Mouse (Mus musculus) forebrain, embryonic 10.5 days (tissue): ENCODE data around the gene Fut11. TPM values are rescaled to one million over a fixed set of nuclear protein-coding genes. Genes with fewer than 3 reads are reported as not detected.

ENCODE experiments used
- DNase-seq: peaks from one replicate; pipeline ENCODE4 v3.0.0-alpha.2; 2017; ENCODE audit warnings: low spot score; ENCODE audit errors: extremely low spot score
- H3K27ac ChIP-seq: fragments of 300-500 bp; sonication (generic); 2 replicates; pipeline ENCODE4 v1.5.1; 2016; ENCODE audit warnings: mild to moderate bottlenecking
- H3K27me3 ChIP-seq: fragments of 300-500 bp; sonication (generic); 2 replicates; pipeline ENCODE4 v1.6.1; 2016; ENCODE audit warnings: mild to moderate bottlenecking; ENCODE audit not compliant: poor library complexity, severe bottlenecking
- H3K36me3 ChIP-seq: fragments of 300-500 bp; sonication (generic); replicated peaks from 2 replicates; pipeline ENCODE4 v1.6.1; 2016; ENCODE audit warnings: mild to moderate bottlenecking, moderate library complexity
- H3K4me1 ChIP-seq: fragments of 300-500 bp; sonication (generic); 2 replicates; pipeline ENCODE4 v1.6.1; 2016
- H3K4me3 ChIP-seq: fragments of 300-500 bp; sonication (generic); 2 replicates; pipeline ENCODE4 v1.5.1; 2016; ENCODE audit warnings: mild to moderate bottlenecking, moderate library complexity
- H3K9me3 ChIP-seq: fragments of 300-500 bp; sonication (generic); 2 replicates; pipeline ENCODE4 v1.6.1; 2016; ENCODE audit warnings: mild to moderate bottlenecking, moderate library complexity
- WGBS: fragments of 180-500 bp; shearing (Covaris S2); methylation state at CpG from one replicate; pipeline ENCODE4 v1.1.7; 2016; 5-methylcytosine and 5-hydroxymethylcytosine counted together
- polyA plus RNA-seq: library from polyadenylated mRNA; unstranded; fragments of >200 nt; fragmentation: Nextera tagmentation; extraction: Ambion mirVana; gene quantifications from 2 replicates; pipeline ENCODE4 v1.2.1, GENCODE M21; 2016

Gene Fut11
- polyA plus RNA-seq, 1 experiment from 2014 or later, result 15.7 TPM

GRCm38 (mm10) chr14:20661661-20662331, 33.0 kb upstream of the Fut11 start:
- peak overlapping the region; percentile 86 for H3K27ac ChIP-seq
- no peaks in the 10 kb centered on the region for H3K36me3 ChIP-seq
- 9% methylated on average over 19 of the region's 19 CpGs for WGBS
- H3K9me3 ChIP-seq, result no peaks in the 10 kb centered on the region
- H3K4me1 ChIP-seq, result peaks cover 35% of the 10 kb centered on the region
- DNase-seq, result peak; percentile 34
- H3K4me3 ChIP-seq, result peak overlapping the region; percentile 69
- H3K27me3 ChIP-seq, result peaks cover 49% of the 10 kb centered on the region

GRCm38 (mm10) chr14:20662740-20663139, 32.0 kb upstream of the Fut11 start:
- WGBS, result 93% methylated on average over 3 of the region's 3 CpGs
- Histone ChIP-seq H3K9me3 (no peaks in the 10 kb centered on the region), H3K27ac (no peak overlapping the region), H3K4me1 (peaks cover 35% of the 10 kb centered on the region), H3K4me3 (no peak overlapping the region), H3K27me3 (peaks cover 57% of the 10 kb centered on the region), H3K36me3 (no peaks in the 10 kb centered on the region)
- no peak for DNase-seq

- H3K4me1 ChIP-seq, result peaks cover 35% of the 10 kb centered on the region
- WGBS, result 59% methylated on average over 2 of the region's 2 CpGs
Measured at GRCm38 (mm10) chr14:20663601-20664000, 31.2 kb upstream of the Fut11 start.

GRCm38 (mm10) chr14:20664436-20664835, 30.3 kb upstream of the Fut11 start:
- H3K9me3 ChIP-seq, result no peaks in the 10 kb centered on the region
- no peak overlapping the region for H3K4me3 ChIP-seq
- H3K27ac ChIP-seq, result peak overlapping the region; percentile 41; the same call in 1 of the 2 replicates
- H3K36me3 ChIP-seq, result no peaks in the 10 kb centered on the region
- H3K27me3 ChIP-seq, result peaks cover 73% of the 10 kb centered on the region
- peaks cover 35% of the 10 kb centered on the region for H3K4me1 ChIP-seq
- no peak for DNase-seq
- 62% methylated on average over 3 of the region's 3 CpGs for WGBS

More at GRCm38 (mm10) chr14:20663601-20664000, 31.2 kb upstream of the Fut11 start:
- no peak overlapping the region for H3K4me3 ChIP-seq
- H3K27ac ChIP-seq, result no peak overlapping the region
- H3K36me3 ChIP-seq, result no peaks in the 10 kb centered on the region
- peaks cover 66% of the 10 kb centered on the region for H3K27me3 ChIP-seq
- DNase-seq, result no peak
- H3K9me3 ChIP-seq, result no peaks in the 10 kb centered on the region

- Histone ChIP-seq H3K4me1 (peaks cover 13% of the 10 kb centered on the region), H3K36me3 (no peaks in the 10 kb centered on the region), H3K4me3 (no peak overlapping the region), H3K27ac (no peak overlapping the region), H3K27me3 (peaks cover 51% of the 10 kb centered on the region), H3K9me3 (no peaks in the 10 kb centered on the region)
- no peak for DNase-seq
- WGBS, result 72% methylated on average over 1 of the region's 1 CpGs
Measured at GRCm38 (mm10) chr14:20667469-20667868, 27.3 kb upstream of the Fut11 start.

GRCm38 (mm10) chr14:20668154-20668810, 26.5 kb upstream of the Fut11 start, which contains the start of gene Synpo2l:
TSS of gene Synpo2l (minus strand) at chr14:20668354.
- WGBS, result 86% methylated on average over 8 of the region's 8 CpGs
- Histone ChIP-seq H3K27ac (no peak within 1 kb of the TSS), H3K36me3 (no peaks in the 10 kb centered on the region), H3K27me3 (peaks cover 43% of the 10 kb centered on the region), H3K4me3 (no peak within 1 kb of the TSS), H3K4me1 (peaks cover 12% of the 10 kb centered on the region), H3K9me3 (no peaks in the 10 kb centered on the region)
- no peak for DNase-seq

GRCm38 (mm10) chr14:20672990-20673389, 21.8 kb upstream of the Fut11 start:
- Histone ChIP-seq H3K4me1 (peaks cover 18% of the 10 kb centered on the region), H3K9me3 (no peaks in the 10 kb centered on the region), H3K4me3 (peak overlapping the region; percentile 86; the same call in 1 of the 2 replicates), H3K36me3 (peaks cover 26% of the 10 kb centered on the region), H3K27me3 (peaks cover 14% of the 10 kb centered on the region; the same call in 1 of the 2 replicates), H3K27ac (no peak overlapping the region)
- 91% methylated on average over 2 of the region's 2 CpGs for WGBS
- DNase-seq, result peak; percentile 37

GRCm38 (mm10) chr14:20673735-20674063, 21.1 kb upstream of the Fut11 start:
- no peaks in the 10 kb centered on the region for H3K9me3 ChIP-seq
- peak overlapping the region; percentile 90 for H3K27ac ChIP-seq
- 11% methylated on average over 13 of the region's 13 CpGs for WGBS
- H3K36me3 ChIP-seq, result peaks cover 33% of the 10 kb centered on the region
- peak overlapping the region; percentile 86 for H3K4me3 ChIP-seq
- peaks cover 18% of the 10 kb centered on the region for H3K4me1 ChIP-seq
- H3K27me3 ChIP-seq, result 0 out of 2 replicates have a peak, but pooled peaks cover 6% of the 10 kb centered on the region
- no peak for DNase-seq

GRCm38 (mm10) chr14:20674064-20674833, 20.5 kb upstream of the Fut11 start, which contains the start of gene Sec24c:
TSS of gene Sec24c (plus strand) at chr14:20674308.
- H3K9me3 ChIP-seq, result no peaks in the 10 kb centered on the region
- H3K27me3 ChIP-seq, result 0 out of 2 replicates have a peak, but pooled peaks cover under 1% of the 10 kb centered on the region
- DNase-seq, result peak; percentile 100
- peaks cover 38% of the 10 kb centered on the region for H3K36me3 ChIP-seq
- H3K4me1 ChIP-seq, result peaks cover 18% of the 10 kb centered on the region
- peak within 1 kb of the TSS; percentile 86 for H3K4me3 ChIP-seq
- WGBS, result under 1% methylated on average over 43 of the region's 43 CpGs
- peak within 1 kb of the TSS; percentile 90 for H3K27ac ChIP-seq

GRCm38 (mm10) chr14:20677906-20678305, 16.9 kb upstream of the Fut11 start:
- Histone ChIP-seq H3K36me3 (peaks cover 75% of the 10 kb centered on the region), H3K27ac (no peak overlapping the region), H3K4me1 (peaks cover 18% of the 10 kb centered on the region), H3K27me3 (no peaks in the 10 kb centered on the region), H3K9me3 (no peaks in the 10 kb centered on the region), H3K4me3 (no peak overlapping the region)
- 95% methylated on average over 4 of the region's 4 CpGs for WGBS
- DNase-seq, result no peak

GRCm38 (mm10) chr14:20681742-20682141, 13.0 kb upstream of the Fut11 start:
- H3K36me3 ChIP-seq, result peaks cover 100% of the 10 kb centered on the region
- 95% methylated on average over 2 of the region's 2 CpGs for WGBS
- no peak overlapping the region for H3K27ac ChIP-seq
- DNase-seq, result no peak
- no peaks in the 10 kb centered on the region for H3K9me3 ChIP-seq
- H3K4me3 ChIP-seq, result no peak overlapping the region
- H3K27me3 ChIP-seq, result no peaks in the 10 kb centered on the region
- no peaks in the 10 kb centered on the region for H3K4me1 ChIP-seq

- Histone ChIP-seq H3K4me1 (no peaks in the 10 kb centered on the region), H3K9me3 (no peaks in the 10 kb centered on the region), H3K27ac (no peak overlapping the region), H3K36me3 (peaks cover 100% of the 10 kb centered on the region), H3K4me3 (no peak overlapping the region), H3K27me3 (no peaks in the 10 kb centered on the region)
- WGBS, result 90% methylated on average over 3 of the region's 3 CpGs
- no peak for DNase-seq
Measured at GRCm38 (mm10) chr14:20682498-20682897, 12.3 kb upstream of the Fut11 start.
